Mouse (Mus musculus): ENCODE data around the gene Epm2aip1. TPM values are rescaled to one million over a fixed set of nuclear protein-coding genes. Genes with fewer than 3 reads are reported as not detected.
A peak's percentile ranks its signal among the peaks of the same experiment; 100 is the strongest.

Gene Epm2aip1
- polyA plus RNA-seq (2015; fragmentation: Nextera tagmentation; extraction: Ambion mirVana): 25.9 and 27.0 TPM in 2 replicates

DNA sequence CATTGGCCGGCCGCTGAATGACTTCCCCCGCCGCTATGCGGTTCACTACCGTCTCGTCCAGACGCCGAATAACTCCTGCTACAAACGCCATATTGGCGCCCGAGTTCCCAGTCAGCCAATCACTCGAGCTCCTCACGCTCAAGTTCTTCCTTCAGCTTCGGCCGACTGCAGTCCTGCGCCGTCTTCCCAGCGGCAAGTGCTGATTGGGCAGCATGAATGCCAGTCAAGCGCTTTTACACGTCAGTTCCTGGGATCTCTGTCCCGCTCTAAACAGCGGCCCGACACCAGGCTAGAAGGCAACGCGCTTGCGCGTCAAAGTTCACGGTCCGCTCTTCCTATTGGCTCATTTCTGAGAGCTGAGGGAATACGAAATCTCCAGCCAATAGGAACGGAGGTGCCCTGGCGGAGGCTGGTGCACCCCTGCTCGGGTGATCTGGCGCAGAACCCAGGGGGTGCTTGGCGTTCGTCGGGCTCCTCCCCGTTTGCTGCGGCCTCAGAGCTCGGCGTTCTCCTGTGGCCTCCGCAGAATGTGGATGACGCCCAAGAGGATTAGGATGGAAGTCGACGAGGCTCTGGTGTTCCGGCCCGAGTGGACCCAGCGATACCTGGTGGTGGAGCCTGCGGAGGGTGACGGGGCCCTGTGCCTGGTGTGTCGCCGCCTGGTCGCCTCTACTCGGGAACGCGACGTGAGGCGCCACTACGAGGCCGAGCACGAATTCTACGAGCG is at the start of gene Epm2aip1, which contains the start of gene Mlh1:
Gene Epm2aip1 (plus strand): TSS at position 496 of the 727 bp plus-strand sequence.
Gene Mlh1 (minus strand): TSS at position 358 of the 727 bp plus-strand sequence.
- ATAC-seq (replicated peaks; ENCODE audit: low FRiP score): peak; percentile 99
- Histone ChIP-seq H3K4me1 (peaks cover 40% of the 10 kb centered on the region), H3K36me3 (peaks cover 27% of the 10 kb centered on the region), H3K9ac (peak within 1 kb of the TSS; percentile 97), H3K4me2 (peak within 1 kb of the TSS; percentile 66), H3K27me3 (no peaks in the 10 kb centered on the region), H3K4me3 (replicated peaks) (peak within 1 kb of the TSS; percentile 90), H3K27ac (peak within 1 kb of the TSS; percentile 99), H3K9me3 (replicated peaks) (no peaks in the 10 kb centered on the region)
- WGBS: under 1% methylated on average over 64 of the region's 64 CpGs

- no peak for ATAC-seq (replicated peaks; ENCODE audit: low FRiP score)
- WGBS: 95% methylated on average over 5 of the region's 5 CpGs
- Histone ChIP-seq H3K27me3 (no peaks in the 10 kb centered on the region), H3K4me2 (no peak overlapping the region), H3K9ac (no peak overlapping the region), H3K36me3 (peaks cover 88% of the 10 kb centered on the region), H3K9me3 (replicated peaks) (no peaks in the 10 kb centered on the region), H3K4me1 (no peaks in the 10 kb centered on the region), H3K4me3 (replicated peaks) (no peak overlapping the region), H3K27ac (no peak overlapping the region; the same call in 1 of the 2 replicates)
These were observed 48.3 kb upstream of the Epm2aip1 start for GRCm38 (mm10) chr9:111223406-111223805.

- Histone ChIP-seq H3K27me3 (no peaks in the 10 kb centered on the region), H3K9me3 (replicated peaks) (no peaks in the 10 kb centered on the region), H3K27ac (no peak overlapping the region), H3K4me2 (no peak overlapping the region), H3K9ac (no peak overlapping the region), H3K4me1 (no peaks in the 10 kb centered on the region), H3K36me3 (peaks cover 96% of the 10 kb centered on the region), H3K4me3 (replicated peaks) (no peak overlapping the region)
- ATAC-seq (replicated peaks; ENCODE audit: low FRiP score): no peak
- WGBS: 75% methylated on average over 5 of the region's 5 CpGs
These were observed 43.3 kb upstream of the Epm2aip1 start for GRCm38 (mm10) chr9:111228446-111228845.

DNA sequence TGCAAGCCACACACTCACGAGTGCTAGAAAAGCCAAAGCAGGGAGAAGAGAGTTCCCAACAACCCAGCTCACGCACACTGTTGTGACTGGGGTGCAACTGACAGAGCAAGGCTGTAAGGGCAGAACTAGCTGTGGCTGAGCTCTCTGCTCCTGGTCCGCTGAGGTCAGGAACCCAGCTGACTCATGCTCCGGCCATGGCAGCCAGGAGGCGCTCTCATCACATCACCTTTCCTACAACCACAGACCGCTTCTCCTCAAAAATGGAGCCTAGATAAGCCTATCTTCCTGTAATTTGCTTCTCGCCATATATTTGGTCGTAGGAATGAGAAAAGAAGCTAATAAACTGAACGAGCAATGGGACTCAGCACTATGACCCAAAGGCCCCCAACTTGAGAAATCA is 37.0 kb upstream of the Epm2aip1 start:
- ATAC-seq (replicated peaks; ENCODE audit: low FRiP score): no peak
- Histone ChIP-seq H3K27me3 (no peaks in the 10 kb centered on the region), H3K27ac (no peak overlapping the region), H3K4me2 (no peak overlapping the region), H3K4me3 (replicated peaks) (no peak overlapping the region), H3K9me3 (replicated peaks) (no peaks in the 10 kb centered on the region), H3K9ac (no peak overlapping the region), H3K36me3 (peaks cover 95% of the 10 kb centered on the region), H3K4me1 (no peaks in the 10 kb centered on the region)
- 90% methylated on average over 9 of the region's 9 CpGs for WGBS

DNA sequence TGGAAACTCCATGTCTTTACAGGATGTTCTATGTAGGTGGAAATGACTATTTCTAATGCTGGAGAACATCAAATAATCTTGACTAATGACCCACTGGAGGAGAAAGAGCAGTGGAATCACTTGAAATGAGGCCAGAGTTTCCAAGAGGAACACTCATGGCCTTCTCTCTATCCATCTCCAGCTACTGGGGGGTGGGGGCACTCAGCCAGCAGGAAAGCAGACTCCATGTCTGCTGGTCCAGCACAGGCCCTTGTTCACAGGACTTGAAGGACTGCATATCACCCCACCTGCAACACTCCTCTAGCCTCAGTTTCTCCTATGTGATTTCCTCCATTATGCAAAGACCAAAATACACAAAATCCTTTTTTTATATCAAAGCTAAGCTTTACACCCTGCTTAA is 34.0 kb upstream of the Epm2aip1 start:
- Histone ChIP-seq H3K4me1 (no peaks in the 10 kb centered on the region), H3K4me2 (no peak overlapping the region), H3K9me3 (replicated peaks) (no peaks in the 10 kb centered on the region), H3K36me3 (peaks cover 94% of the 10 kb centered on the region), H3K27ac (no peak overlapping the region), H3K9ac (no peak overlapping the region), H3K4me3 (replicated peaks) (no peak overlapping the region), H3K27me3 (no peaks in the 10 kb centered on the region)
- ATAC-seq (replicated peaks; ENCODE audit: low FRiP score): no peak

- Histone ChIP-seq H3K36me3 (peaks cover 91% of the 10 kb centered on the region), H3K9ac (no peak overlapping the region), H3K4me3 (replicated peaks) (no peak overlapping the region), H3K9me3 (replicated peaks) (no peaks in the 10 kb centered on the region), H3K4me1 (no peaks in the 10 kb centered on the region), H3K27me3 (no peaks in the 10 kb centered on the region), H3K4me2 (no peak overlapping the region), H3K27ac (no peak overlapping the region)
- WGBS: 87% methylated on average over 4 of the region's 4 CpGs
- ATAC-seq (replicated peaks; ENCODE audit: low FRiP score): no peak
These were observed 31.9 kb upstream of the Epm2aip1 start for GRCm38 (mm10) chr9:111239821-111240220.

DNA sequence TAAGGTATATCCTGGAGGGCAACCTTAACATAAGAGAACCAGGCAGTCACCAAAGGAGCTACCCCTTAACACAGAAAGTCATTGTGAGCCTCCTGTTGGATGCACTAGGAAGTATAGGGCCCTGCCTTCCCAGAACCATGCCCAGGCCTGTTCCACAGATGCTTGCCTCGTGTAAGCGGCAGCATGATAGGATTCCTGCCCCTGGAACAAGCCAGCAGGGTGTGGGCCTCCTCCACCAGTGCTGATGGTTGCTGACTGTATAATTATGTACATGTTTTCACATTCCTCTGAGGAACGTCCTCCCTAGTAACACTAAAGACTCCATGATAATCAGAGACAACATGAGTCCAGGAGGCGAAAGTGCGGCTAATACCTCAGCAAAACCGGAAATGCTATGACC is 28.3 kb upstream of the Epm2aip1 start:
- no peaks in the 10 kb centered on the region for H3K9me3 ChIP-seq (replicated peaks)
- H3K27ac ChIP-seq: no peak overlapping the region
- no peak overlapping the region for H3K4me3 ChIP-seq (replicated peaks)
- 92% methylated on average over 6 of the region's 6 CpGs for WGBS
- ATAC-seq (replicated peaks; ENCODE audit: low FRiP score): no peak
- H3K27me3 ChIP-seq: no peaks in the 10 kb centered on the region
- H3K9ac ChIP-seq: no peak overlapping the region
- H3K4me1 ChIP-seq: no peaks in the 10 kb centered on the region
- peaks cover 81% of the 10 kb centered on the region for H3K36me3 ChIP-seq
- no peak overlapping the region for H3K4me2 ChIP-seq

GRCm38 (mm10) chr9:111245546-111245945 is 26.2 kb upstream of the Epm2aip1 start:
- H3K9me3 ChIP-seq (replicated peaks): no peaks in the 10 kb centered on the region
- no peaks in the 10 kb centered on the region for H3K27me3 ChIP-seq
- WGBS: 82% methylated on average over 6 of the region's 6 CpGs
- H3K4me3 ChIP-seq (replicated peaks): no peak overlapping the region
- ATAC-seq (replicated peaks; ENCODE audit: low FRiP score): no peak
- H3K4me1 ChIP-seq: no peaks in the 10 kb centered on the region
- no peak overlapping the region for H3K27ac ChIP-seq
- H3K4me2 ChIP-seq: no peak overlapping the region
- no peak overlapping the region for H3K9ac ChIP-seq
- peaks cover 81% of the 10 kb centered on the region for H3K36me3 ChIP-seq

DNA sequence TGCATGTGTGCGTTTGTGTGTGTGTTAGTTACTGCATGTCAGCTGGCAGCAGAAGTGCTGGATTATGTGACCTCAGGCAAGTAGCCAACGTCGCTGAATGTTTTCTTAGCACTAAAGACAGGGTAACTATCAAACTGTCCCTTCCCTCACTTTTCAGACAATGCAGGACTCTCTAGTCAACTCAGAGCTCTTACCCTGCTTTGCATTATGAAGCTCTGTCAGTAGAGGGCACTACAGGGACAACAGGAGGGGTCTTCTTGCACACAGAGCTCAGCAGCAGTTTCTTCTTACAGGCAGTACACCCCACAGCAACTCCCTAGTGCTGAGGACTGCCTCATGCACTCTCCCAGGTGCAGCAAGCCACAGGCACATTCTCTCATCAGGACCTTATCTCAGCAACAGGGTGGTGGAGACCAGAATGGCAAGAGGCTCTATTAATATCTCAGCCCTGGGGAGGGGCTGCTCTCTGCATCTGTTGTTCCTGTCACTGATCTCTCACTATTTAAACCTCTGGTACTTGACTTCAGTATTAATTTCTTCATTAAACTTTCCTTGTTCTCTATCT is 24.0 kb upstream of the Epm2aip1 start:
- no peak overlapping the region for H3K9ac ChIP-seq
- no peak overlapping the region for H3K4me2 ChIP-seq
- H3K4me1 ChIP-seq: no peaks in the 10 kb centered on the region
- ATAC-seq (replicated peaks; ENCODE audit: low FRiP score): no peak
- no peak overlapping the region for H3K4me3 ChIP-seq (replicated peaks)
- no peaks in the 10 kb centered on the region for H3K9me3 ChIP-seq (replicated peaks)
- H3K27ac ChIP-seq: no peak overlapping the region
- 71% methylated on average over 3 of the region's 3 CpGs for WGBS
- H3K36me3 ChIP-seq: peaks cover 85% of the 10 kb centered on the region
- H3K27me3 ChIP-seq: no peaks in the 10 kb centered on the region

- Histone ChIP-seq H3K4me3 (replicated peaks) (no peak overlapping the region), H3K27ac (no peak overlapping the region), H3K4me1 (no peaks in the 10 kb centered on the region), H3K9ac (no peak overlapping the region), H3K27me3 (no peaks in the 10 kb centered on the region), H3K4me2 (no peak overlapping the region), H3K36me3 (peaks cover 93% of the 10 kb centered on the region), H3K9me3 (replicated peaks) (no peaks in the 10 kb centered on the region)
- ATAC-seq (replicated peaks; ENCODE audit: low FRiP score): no peak
- 69% methylated on average over 7 of the region's 7 CpGs for WGBS
These were observed 19.4 kb upstream of the Epm2aip1 start for GRCm38 (mm10) chr9:111252161-111252869.

DNA sequence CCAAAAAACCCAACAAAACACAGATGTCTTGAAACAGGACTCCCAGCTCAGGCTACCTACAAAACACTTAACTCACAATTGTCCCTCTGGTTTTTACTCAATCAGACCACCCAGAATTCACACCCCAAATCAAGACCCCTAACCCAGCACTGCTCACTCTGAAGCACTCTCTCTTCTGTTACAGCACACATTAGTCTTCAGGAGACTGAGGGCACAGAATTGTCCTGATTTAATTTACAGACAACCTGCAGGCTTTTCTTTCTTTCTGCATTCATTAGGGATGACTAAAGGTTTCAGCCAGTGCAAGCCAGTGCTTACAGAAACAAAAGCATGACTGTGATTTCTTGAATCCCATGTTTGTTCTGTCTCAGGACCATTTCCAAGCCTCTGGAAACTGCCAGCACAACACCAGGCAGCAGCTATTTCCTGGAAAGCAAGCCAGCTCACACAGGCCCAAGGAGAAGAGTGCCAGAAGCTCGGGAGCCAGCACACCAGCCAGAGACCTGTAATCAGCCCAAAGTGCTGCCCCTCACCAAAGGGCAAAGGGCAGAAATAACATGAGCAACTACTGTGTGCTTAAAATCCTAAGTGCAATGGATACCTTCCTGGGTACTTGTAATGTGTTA is 11.3 kb upstream of the Epm2aip1 start:
- H3K27me3 ChIP-seq: no peaks in the 10 kb centered on the region
- no peak overlapping the region for H3K27ac ChIP-seq
- H3K36me3 ChIP-seq: peaks cover 86% of the 10 kb centered on the region
- H3K9me3 ChIP-seq (replicated peaks): no peaks in the 10 kb centered on the region
- no peak overlapping the region for H3K9ac ChIP-seq
- 38% methylated on average over 1 of the region's 1 CpGs for WGBS
- no peak overlapping the region for H3K4me3 ChIP-seq (replicated peaks)
- ATAC-seq (replicated peaks; ENCODE audit: low FRiP score): no peak
- no peaks in the 10 kb centered on the region for H3K4me1 ChIP-seq
- no peak overlapping the region for H3K4me2 ChIP-seq

DNA sequence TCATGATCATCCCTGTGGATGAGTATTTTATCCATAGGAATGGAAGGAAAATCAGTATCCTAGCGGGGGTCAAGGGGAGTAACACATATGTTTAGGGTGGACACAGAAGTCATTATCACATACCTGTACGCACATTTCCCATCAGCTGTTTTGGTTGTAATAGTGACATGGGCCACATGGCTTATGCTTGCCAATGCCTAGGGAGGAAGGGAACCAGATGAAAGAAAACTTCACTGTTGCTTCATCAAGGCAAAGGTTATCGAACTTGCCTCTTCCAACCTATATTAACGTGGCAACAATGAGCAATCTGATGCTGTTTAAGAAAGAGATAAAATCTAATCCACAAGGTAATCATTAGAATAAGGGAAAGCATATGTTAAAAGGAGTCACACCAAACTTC is 10.4 kb upstream of the Epm2aip1 start:
- Histone ChIP-seq H3K4me1 (no peaks in the 10 kb centered on the region), H3K9ac (no peak overlapping the region), H3K27ac (no peak overlapping the region), H3K36me3 (peaks cover 88% of the 10 kb centered on the region), H3K4me3 (replicated peaks) (no peak overlapping the region), H3K27me3 (no peaks in the 10 kb centered on the region), H3K9me3 (replicated peaks) (no peaks in the 10 kb centered on the region), H3K4me2 (no peak overlapping the region)
- 94% methylated on average over 4 of the region's 4 CpGs for WGBS
- no peak for ATAC-seq (replicated peaks; ENCODE audit: low FRiP score)
